Mouse (Mus musculus): ENCODE data around the gene Rgl1.

- no peak for TF ChIP-seq CTCF (IDR thresholded peaks at IDR 0.05; ENCODE audit: low read depth)
- no peak for TF ChIP-seq EP300 (IDR thresholded peaks at IDR 0.05; ENCODE audit: low read depth)
Observed at GRCm38 (mm10) chr1:152506175-152506574, 260.0 kb downstream of the Rgl1 start.

Data from heart, postnatal 0 days (tissue).